Mouse (Mus musculus) left cerebral cortex, postnatal 4 days (tissue): Measurements from ENCODE around the gene Olfr1472. TPM values are rescaled to one million over a fixed set of nuclear protein-coding genes. Genes with fewer than 3 reads are reported as not detected.
"Not testable (repeated sequence)": the region's sequence is repeated elsewhere in the genome, so short reads cannot be mapped to it uniquely, and the experiment has no call there.

Source experiments
- DNase-seq: peaks from one replicate; pipeline ENCODE4 v3.0.0-alpha.2; 2022
- intact Hi-C: fragments of 180-260 bp; cut with DNase I; formaldehyde crosslinking; loops from one replicate; pipeline ENCODE4 v1.15.1; 2025
- total RNA-seq, 2 experiments: library from RNA; stranded (reverse); gene quantifications; 2 replicates each; pipeline ENCODE4 v1.2.3; 2021

The Olfr1472 gene
- not detected for total RNA-seq

GRCm38 (mm10) chr19:13455986-13456385, at the start of gene Olfr1472:
Olfr1472 (minus strand) TSS chr19:13456086.
- intact Hi-C loops = no loop called here
- DNase-seq = no peak

DNA sequence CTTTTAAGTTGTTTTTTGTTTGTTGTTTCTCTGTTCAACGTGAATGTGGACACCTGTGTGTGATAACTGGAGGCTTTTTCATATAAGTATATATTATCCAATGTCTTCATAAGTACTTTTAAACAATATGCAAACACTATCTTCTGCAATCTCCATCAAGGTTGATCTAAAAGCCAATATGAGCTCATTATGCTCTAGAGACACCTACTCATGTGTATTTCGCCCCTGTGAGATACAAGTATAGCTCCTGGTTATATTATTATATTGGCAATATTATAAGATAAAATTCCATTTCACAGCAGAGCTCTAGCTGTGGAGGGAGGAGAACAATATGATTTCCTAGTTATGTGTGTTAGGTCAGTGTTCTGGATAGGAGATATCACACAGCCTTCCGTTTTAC, 44.4 kb upstream of the Olfr1472 start, which contains the start of gene Olfr1477:
Gene Olfr1477 (plus strand): TSS at position 301 of the 400 bp plus-strand sequence.
- DNase-seq = no peak
- intact Hi-C loops = no loop called here

GRCm38 (mm10) chr19:13480096-13480495, 24.2 kb upstream of the Olfr1472 start, which contains the start of gene Olfr1475:
Olfr1475 (minus strand) TSS chr19:13480196.
- no peak for DNase-seq
- intact Hi-C loops = no loop called here

- DNase-seq, intact Hi-C loops: not testable (repeated sequence)
Measured at GRCm38 (mm10) chr19:13469265-13469664, 13.4 kb upstream of the Olfr1472 start, which contains the start of gene Olfr1474. Olfr1474 (plus strand) TSS chr19:13469565.

- DNase-seq, intact Hi-C loops: not testable (repeated sequence)
Measured at GRCm38 (mm10) chr19:13443109-13443508, 12.8 kb downstream of the Olfr1472 start, which contains the start of gene Olfr1471. Olfr1471 (plus strand) TSS chr19:13443409.

DNA sequence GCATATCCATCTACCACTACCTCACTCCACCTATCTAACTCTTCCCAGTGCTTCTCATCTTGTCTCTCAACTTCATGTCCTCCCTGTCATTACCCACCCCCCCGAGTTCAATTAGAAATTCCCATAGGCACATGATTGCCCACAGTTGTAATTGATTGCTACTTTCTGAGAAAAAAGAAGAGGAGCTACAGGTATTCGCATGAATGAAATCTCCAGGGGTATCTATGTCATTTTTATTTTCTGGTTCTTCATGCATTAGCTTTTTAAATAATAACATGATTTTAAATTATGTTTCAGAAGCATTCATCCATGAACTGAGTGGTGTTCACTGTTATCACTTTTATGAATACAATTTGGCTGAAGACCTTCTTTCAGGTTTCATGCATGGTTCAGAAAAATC, 48.3 kb downstream of the Olfr1472 start, which contains the start of gene Olfr1469:
Gene Olfr1469 (plus strand): TSS at position 301 of the 400 bp plus-strand sequence.
- intact Hi-C loops = no loop called here
- no peak for DNase-seq

Other genes starting within 250 kb of the Olfr1472 start
- not detected for gene Olfr1463, start 224.8 kb downstream of the Olfr1472 start, total RNA-seq
- gene Olfr1465, start 140.5 kb downstream of the Olfr1472 start, total RNA-seq = not detected
- gene Olfr1466, start 117.2 kb downstream of the Olfr1472 start, total RNA-seq = not detected
- not detected for gene Olfr1467, start 93.8 kb downstream of the Olfr1472 start, total RNA-seq
- gene Olfr1469, start 48.2 kb downstream of the Olfr1472 start, total RNA-seq = not detected
- gene Olfr1471, start 12.7 kb downstream of the Olfr1472 start, total RNA-seq = not detected
- not detected for gene Olfr1474, start 13.5 kb upstream of the Olfr1472 start, total RNA-seq
- gene Olfr1475, start 24.1 kb upstream of the Olfr1472 start, total RNA-seq = not detected
- not detected for gene Olfr1477, start 44.5 kb upstream of the Olfr1472 start, total RNA-seq
- not detected for gene Olfr1480, start 71.8 kb upstream of the Olfr1472 start, total RNA-seq
- gene Olfr1484, start 127.4 kb upstream of the Olfr1472 start, total RNA-seq = not detected
- gene Olfr1487, start 161.3 kb upstream of the Olfr1472 start, total RNA-seq = not detected
- not detected for gene Olfr1489, start 175.5 kb upstream of the Olfr1472 start, total RNA-seq
- not detected for gene Olfr1490, start 195.0 kb upstream of the Olfr1472 start, total RNA-seq
- gene Olfr1491, start 241.2 kb upstream of the Olfr1472 start, total RNA-seq = not detected